Mouse (Mus musculus): ENCODE results near the gene Esr1.

Esr1 gene

DNA sequence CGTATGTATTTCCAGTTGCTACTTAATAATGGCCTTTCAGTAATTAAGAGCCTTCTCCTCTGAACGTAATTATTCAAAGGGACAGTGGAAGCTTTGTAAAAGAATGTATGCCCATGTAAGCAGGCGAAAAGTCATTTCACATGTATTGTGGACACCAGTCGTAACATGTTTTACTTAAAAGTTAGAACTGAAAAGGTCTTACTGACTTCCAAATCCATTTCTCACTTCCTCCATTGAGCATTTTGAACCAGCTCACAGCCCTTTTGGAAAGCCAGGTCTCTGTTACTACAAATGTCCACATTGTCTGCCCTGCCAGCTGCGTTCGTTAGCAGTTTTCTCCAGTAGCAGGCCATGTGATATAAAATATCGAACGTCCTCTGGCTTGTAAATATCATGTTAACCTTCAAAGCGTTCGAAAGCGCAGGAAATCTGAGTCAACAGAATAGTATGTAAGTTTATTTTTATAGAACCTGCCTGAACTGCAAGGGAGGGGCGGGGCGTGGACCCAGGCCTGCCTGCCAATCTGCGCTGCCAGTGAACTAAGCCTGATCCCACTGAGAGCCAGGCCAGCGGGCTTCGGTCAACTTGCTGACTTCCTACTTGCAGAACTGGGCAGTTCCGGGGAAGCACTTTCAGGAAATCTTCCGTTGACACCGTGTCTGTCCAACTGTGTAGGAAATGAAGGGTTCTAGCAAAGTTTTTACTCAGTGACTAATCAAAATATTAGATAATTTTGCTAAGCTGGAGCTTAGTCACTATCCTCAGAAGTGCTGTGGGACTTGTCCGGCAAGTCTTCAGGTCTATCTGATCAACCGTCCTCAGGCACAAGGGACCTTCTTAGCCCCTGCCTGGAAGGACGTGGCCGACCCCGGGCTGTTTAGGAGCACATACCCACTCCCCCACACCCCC lies 9.5 kb downstream of the Esr1 start:
- DNase-seq (ENCODE audit: low spot score): no peak

DNA sequence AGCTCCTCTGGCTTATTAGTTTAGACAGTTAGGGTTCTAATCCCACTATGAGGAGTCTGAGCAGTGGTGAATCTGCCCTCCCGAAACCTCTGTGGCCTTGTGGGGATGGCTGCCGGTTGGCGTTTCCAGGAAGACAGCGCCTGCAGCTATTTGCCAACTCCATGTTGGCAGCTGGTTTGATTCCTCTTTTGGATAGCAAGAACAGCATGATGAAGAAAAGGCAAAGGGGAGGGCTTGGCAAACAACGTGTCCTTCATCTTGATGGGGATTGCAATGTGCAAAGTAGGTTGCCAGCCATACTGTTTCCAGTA lies 10.1 kb downstream of the Esr1 start:
- no peak for DNase-seq (ENCODE audit: low spot score)

DNA sequence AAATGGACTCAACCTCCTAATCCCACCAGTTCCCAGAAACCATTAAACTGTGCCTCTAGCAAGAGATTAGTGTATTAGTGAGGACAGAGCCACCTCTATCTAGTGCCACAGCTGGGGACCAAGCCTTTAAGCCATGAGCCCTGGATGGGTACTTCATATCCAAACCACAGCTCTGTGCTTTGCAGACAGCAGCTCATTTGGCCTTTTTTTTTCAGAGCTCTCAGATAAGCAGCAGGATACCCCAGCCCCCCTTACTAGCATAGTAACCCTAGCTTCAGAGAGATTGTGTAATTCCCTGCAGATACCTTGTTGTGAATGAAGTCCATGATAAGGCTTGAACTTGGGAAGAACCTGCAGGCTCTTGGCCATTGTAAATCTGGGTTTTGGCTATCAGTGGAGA lies 11.9 kb downstream of the Esr1 start:
- DNase-seq (ENCODE audit: low spot score): no peak

DNA sequence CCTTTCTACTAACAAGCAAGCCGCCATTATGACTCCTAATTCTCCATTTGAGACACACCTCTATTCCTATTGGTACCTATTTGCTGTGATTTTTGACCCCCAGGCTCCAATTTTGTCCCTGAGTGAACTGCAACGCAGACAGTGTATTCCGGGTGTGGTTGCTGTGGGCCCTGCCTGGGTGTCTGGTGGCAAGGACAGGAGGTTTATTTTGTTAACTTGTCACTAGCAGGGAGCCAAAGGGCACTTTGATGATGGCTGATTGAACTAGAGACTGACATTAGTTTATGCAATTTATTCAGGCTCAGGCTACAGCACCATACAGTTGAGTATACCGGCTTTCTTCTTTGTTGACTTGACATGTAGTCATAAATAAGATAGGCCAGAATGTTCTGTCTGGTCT lies 13.2 kb downstream of the Esr1 start:
- DNase-seq (ENCODE audit: low spot score): no peak

DNA sequence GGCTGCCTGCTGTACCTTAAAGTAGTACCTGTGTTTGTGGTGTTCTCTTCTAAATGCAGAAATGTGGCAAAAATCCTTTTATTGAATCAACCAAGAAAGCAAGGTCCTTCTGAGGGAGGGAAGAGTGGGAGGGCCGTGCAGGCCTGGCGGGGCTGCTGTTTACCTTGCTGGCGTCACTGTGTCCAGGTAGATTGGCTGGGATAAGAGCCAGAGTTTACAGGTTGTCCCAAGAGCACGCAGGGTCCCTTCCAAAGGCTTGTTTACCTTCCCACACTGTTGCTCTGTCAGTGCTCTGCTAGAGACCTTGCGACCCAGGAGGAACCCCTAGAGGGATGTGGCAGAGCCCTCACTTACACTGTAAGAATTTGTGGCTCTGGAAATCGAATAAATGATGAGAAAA lies 13.9 kb downstream of the Esr1 start:
- DNase-seq (ENCODE audit: low spot score): no peak

DNA sequence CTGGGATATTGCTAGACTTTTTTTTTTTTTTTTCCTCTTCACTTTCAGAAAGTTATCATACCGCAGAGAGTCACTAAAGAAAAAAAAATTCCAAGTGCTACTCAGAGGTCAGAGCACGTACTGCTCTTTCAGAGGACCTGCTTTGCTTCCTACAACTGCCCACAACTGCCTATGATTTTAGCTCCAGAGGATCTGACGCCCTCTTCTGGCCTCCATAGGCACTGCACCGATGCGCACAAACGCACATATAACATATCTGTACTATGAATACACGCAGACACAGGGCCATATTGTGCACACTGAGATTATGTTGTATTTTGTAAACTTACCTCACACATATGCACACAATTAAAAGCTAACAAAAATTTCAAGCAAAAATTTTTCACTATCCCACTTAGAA lies 15.0 kb downstream of the Esr1 start:
- no peak for DNase-seq (ENCODE audit: low spot score)

DNA sequence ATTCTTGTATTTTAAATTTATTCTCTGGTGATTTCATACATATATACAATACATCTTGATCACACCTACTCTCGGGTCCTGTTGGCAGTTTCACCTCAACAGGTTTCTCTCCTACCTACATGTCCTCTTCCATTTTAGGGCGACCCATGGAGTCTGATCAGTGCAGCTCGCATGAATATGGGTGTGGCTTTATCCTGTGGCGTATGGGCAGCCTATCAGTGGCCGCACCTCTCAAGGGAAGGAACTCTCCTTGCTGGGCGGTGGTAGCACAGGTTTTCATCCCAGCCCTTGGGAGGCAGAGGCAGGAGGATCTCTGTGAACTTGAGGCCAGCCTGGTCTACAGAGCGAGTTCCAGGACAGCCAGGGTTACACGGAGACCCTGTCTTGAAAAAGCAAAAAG lies 15.6 kb downstream of the Esr1 start:
- no peak for DNase-seq (ENCODE audit: low spot score)

DNA sequence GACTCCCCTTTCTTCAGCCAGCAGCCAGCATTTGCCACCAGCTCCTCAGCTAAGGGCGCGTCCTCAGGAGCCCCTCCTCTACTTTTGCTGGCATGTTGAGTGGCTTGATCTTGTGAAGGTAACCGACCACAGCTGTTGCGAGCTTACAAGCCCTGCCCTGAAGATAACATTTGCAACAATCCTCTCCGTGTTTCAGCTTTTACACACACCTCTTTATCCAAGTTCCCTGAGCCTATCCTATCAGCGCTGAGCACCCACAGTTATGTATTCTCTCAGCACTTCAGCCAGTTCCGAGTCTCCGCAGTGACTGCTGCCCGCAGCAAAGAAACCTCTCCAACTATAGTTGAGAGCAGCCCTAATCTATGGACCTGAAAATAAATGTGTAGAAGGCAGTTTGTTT lies 16.0 kb downstream of the Esr1 start:
- no peak for DNase-seq (ENCODE audit: low spot score)

DNA sequence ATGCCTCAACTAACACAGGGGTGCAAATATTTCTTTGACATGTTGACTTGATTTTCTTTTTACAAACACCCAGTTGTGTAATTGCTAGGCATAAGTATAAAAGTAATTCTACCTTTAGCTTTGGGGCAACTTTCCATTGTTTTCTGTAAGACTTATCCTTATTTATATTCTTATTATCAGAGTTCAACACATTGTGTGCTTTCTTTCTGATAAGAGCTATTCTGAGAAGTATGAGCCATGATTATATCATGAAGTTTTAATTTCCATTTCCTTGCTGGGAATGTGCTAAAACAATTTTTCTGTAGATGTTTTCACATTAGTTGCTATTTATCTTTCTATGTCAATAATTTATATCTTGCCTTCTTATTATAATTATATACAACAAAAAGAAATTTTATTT lies 17.9 kb downstream of the Esr1 start:
- DNase-seq (ENCODE audit: low spot score): no peak

DNA sequence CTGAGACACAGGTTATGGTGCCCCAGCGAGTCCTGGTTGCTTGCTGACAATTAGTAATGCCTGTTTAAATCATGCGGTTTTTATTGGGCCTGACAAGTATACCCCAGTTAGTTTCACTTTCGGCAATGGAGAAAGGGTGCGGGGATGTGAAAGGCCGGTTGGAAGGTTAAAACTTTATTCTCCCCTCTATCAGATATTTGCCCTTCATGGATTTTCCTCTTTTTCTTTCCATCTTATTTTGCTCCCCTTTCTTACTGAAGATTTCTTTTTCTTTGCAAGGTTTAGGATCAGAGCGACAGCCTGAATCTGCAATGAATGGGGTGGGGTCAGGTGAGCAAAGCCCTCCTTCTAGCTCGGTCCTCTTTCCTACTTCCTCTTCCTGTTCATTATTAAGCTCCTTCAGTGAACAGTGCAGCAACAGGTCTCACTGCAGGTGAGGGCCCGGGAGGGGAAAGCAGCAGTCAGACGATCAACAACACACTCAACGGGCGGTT lies 20.9 kb downstream of the Esr1 start:
- no peak for DNase-seq (ENCODE audit: low spot score)

DNA sequence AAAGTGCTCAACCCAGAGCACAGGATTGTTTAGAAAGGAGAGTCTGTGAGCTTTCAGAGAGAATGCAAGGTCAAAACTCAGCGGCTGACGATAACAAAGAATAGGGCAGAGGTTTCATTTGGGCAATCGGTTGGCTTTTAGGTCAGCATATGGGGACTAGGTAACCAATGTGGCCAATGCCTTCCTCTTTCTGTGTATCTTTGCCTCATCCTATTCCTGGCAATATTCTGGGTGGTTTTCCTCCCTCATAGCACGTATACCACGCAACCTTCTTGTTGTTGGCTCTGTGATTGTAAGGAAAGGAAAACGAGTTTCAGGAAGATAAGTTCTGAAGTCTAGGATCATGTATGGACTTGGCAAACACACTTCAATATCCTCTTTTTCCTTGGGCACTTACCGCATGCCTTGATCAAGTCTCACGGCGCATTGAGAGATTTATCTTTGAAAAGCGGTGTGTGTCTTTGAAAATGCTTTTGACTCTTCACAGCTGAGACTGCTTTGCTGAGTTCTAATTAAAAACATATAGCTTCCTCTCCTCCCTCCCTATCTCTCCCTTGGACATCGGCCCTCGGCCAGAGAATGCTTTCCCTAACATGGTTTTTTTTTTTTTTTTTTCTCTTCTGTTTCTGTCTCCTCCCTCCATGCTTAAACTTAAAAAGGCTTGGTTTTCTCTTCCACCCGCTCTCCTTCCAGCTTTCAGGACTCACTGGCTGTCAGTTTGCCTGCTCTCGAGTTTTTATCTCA lies 22.1 kb downstream of the Esr1 start:
- DNase-seq (ENCODE audit: low spot score): no peak

DNA sequence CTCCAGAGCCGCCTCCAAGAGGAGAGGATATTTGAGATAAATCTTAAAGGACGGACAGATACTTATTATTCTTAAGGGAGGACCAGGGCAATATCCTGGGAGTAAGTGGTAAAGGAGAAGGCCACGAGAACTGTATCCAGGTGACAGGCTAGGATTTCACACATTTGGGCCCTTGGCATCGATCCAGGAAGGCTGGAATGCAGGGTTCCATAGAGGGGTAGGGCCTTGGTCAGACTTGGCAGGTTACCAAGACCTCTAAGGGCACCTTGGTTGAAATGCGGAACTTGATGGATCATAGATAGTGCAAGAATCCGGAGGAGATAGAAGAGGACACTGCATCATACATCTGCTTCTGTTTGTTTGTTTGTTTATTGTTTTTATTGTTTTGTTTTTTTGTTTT lies 24.3 kb downstream of the Esr1 start:
- no peak for DNase-seq (ENCODE audit: low spot score)

DNA sequence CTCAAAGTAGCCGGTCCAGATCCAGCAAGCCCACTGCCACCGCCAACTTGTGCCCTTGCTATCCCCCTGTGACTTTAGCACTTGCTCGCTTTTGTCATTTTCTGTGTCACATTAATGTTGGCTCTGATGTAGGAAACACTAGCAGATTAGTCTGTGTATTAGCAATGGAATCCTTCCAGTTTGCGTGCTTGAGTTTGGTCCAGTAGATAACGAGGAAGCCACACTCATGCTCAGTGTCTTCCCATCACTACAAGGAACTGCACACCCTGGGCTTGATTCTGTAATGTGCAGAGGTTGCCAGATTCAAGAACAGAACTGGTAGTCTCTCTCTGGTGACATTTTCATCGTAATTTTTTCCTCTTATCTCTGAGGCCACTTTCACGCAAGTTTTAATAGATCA lies 34.7 kb downstream of the Esr1 start:
- no peak for DNase-seq (ENCODE audit: low spot score)

DNA sequence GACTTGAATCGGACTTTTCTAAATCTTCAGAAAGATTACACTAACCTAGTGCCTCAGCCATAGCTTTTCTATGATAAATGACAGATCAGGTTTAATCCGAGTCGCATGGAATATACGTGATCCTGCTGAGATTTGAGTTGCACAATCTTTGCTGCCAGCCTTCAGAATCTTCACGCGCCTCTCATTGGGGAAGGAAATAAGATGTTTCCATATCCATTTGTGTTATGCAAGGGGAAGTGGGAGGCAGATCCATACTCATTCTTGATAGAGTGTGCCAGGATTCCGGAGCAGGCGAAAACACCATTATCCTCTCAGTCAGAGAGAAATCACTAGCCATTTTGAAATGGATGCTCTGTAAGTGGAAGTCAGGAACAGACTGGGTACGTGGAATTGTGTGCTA lies 35.5 kb downstream of the Esr1 start:
- no peak for DNase-seq (ENCODE audit: low spot score)

DNA sequence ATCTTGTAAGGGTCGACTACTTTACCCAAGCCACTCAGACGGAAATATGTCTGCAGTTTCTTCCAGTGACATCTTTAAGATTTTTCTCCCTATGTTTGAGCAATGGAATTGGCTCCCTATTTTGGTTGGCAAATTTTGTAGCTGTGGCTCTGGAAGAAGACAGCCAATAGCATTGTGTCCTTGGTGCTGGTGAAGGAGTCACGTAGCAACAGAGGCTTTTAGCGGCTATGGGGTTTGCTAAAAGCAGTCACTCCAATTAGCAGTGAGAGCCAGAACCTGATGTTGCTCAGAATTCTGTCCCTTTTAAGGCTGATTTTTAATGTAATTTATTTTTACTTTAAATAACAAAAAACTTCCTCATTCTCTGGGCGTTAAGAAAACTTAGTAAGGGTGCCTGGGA lies 54.0 kb downstream of the Esr1 start:
- DNase-seq (ENCODE audit: low spot score): no peak

DNA sequence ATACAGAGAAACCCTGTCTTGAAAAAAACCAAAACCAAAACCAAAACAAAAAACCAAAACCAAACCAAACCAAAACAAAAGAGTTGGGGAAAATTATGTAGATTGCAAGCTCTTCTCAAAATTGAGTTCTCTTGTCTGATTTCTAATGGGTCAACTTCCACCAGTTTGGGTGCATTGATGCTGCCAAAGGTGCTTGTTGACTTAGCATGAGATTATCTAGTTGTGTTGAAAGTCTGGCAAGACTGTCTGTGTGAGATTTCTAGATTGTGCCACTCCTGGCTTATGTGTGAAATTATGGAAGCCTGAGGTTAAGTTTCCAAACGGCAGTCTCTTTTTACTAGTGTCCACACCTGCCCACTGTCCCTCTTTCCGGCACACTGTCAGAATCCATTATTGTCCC lies 55.6 kb downstream of the Esr1 start:
- no peak for DNase-seq (ENCODE audit: low spot score)

DNA sequence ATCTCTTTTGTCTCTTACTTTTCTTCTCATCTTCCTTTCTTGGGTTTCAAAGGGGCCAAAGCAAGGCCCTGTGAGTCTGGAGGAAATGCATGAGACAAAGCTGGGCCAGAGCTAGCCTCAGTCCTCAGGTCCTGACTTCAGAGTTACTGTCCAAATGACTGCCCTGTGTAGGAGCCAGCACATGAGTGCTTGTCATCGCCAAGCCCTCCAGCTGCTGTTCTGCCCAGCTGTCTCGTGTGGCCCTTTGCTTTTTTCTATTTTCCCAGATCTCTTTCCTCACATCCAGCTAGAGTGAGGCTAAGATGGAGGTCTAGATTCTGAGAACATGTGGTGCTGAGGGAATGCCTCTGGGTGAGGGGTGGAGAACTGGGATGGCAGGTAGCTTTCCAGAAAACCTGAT lies 58.7 kb downstream of the Esr1 start:
- DNase-seq (ENCODE audit: low spot score): no peak

DNA sequence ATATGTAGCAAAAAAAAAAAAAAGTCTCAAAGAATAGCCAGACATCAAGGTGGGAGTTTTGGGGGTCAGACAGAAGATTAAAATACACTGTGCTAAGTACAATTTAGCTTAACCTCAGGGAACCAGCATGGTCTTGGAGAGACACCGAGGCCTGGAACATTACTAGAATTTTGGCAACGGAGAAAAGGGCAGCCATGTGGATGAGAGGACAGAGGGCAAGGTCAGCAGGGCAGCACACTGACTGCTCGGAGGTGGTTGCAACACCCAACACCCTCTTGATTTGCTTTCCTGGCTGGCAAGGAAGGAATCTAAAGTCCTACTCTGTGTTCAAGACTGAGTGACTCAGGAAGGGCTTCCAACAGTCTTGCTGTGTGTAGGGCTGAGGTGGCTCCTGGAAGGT lies 60.5 kb downstream of the Esr1 start:
- DNase-seq (ENCODE audit: low spot score): no peak

DNA sequence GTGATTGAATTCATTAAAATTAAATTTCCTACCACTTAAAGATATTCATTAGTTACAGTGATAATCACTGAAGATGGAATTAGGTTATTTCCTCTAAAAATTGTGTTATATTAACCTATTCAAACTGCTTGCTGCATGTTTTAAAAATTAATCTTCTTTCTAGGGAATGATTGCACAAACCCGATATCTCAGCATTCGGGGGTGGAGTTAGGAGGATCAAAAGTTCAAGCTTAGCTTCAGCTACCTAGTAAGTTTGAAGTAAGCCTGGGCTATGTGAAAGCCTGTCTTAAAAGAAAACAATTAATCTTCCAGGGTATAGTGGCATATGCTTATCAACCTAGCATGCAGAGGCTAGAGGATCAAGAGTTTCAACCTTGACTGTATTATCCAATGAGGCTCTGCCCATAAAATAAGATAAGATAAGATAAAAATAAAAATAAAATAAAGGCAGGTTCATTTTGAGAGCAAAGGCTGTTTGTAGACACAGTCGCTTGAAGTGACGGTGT lies 62.0 kb downstream of the Esr1 start:
- DNase-seq (ENCODE audit: low spot score): no peak

DNA sequence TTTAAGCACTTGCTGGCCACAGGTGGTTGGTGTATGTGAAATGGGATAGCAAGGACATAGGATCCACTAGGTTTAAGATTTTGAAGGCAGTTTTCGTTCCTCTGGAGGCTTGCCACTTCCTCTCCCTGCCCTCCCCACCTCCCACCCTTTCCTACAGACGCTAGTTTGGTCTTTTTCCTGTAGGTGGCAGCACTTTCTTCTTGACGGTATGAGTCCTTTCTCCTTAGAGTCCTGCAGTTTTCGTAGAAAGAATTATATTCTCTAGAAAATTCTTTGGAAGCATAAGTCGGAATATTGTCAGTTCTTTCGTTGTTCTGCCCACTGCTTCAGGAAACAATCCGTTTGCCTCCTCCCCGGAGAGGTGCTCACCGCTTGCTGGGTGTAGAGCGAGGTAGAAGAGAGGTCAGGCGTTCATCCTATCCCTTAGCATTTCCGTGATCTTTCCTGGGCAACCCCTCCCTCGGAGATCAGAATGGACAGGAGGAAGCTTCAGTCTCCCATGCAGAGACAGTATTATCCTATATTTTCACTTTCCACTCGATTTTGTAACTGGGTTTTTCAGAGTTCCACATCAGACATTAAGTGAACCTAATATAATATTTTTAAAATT lies 63.7 kb downstream of the Esr1 start:
- peak; percentile 54 for DNase-seq (ENCODE audit: low spot score)

DNA sequence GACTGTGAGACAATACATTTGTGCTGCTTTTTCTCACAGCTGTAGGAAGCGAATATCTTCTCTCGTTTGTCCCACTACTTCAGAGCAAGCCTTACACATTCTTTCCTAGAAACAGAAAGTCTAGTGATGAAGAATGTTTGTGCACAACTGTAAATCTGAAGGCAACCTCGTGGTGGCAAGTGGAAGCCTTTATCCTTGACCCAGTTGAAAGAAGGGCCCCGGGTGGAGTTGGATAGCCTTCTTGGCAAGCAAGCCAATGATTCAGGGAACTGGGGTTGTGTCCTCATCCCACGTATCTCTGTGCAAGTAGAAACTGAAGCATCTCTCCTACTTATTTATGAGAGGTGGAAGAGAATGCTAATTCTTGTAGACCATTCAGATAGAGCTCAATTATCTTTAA lies 71.7 kb downstream of the Esr1 start:
- DNase-seq (ENCODE audit: low spot score): no peak

DNA sequence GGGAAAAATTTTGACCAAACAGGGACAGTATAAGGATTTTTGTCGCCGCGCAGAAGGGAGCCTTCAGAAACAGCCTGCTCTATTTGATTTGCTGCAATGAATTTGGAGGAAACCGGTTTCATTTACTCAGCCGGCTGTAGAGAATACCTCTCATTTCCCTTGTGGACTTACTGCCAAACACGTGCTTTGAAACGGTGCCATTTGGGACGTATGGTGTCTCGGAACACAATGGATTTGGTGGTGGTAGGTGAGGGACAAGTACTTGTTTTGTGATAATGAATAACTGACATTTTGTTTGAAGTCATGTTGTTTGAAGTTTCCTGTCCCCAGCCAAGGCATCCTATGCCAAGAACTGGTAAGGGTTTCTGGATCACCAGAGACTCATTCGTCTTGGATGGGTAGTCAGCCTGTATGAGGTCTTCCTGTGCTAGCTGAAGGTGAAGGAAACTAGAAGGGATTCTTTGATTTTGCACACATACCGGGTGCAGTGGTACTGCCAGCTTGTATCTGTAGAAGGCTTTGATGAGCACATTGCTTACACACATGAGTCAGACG lies 72.4 kb downstream of the Esr1 start:
- no peak for DNase-seq (ENCODE audit: low spot score)

Measured in retina, embryonic 14.5 days (tissue).